Mouse (Mus musculus) midbrain, embryonic 10.5 days (tissue): ENCODE results near the gene Srrm3. TPM values are rescaled to one million over a fixed set of nuclear protein-coding genes. Genes with fewer than 3 reads are reported as not detected.

Experiments used
- DNase-seq: peaks from one replicate; pipeline ENCODE4 v3.0.0-alpha.2; 2017; ENCODE audit warnings: low spot score
- H3K27ac ChIP-seq: fragments of 300-500 bp; sonication (generic); replicated peaks from 2 replicates; pipeline ENCODE4 v1.5.1; 2016; ENCODE audit warnings: mild to moderate bottlenecking
- H3K27me3 ChIP-seq: fragments of 300-500 bp; sonication (generic); 2 replicates; pipeline ENCODE4 v1.6.1; 2016; ENCODE audit warnings: low read depth, mild to moderate bottlenecking; ENCODE audit not compliant: poor library complexity, severe bottlenecking
- H3K36me3 ChIP-seq: fragments of 300-500 bp; sonication (generic); 2 replicates; pipeline ENCODE4 v1.6.1; 2016; ENCODE audit warnings: mild to moderate bottlenecking, moderate library complexity
- H3K4me1 ChIP-seq: fragments of 300-500 bp; sonication (generic); 2 replicates; pipeline ENCODE4 v1.6.1; 2016
- H3K4me3 ChIP-seq: fragments of 300-500 bp; sonication (generic); 2 replicates; pipeline ENCODE4 v1.5.1; 2016; ENCODE audit warnings: mild to moderate bottlenecking, moderate library complexity
- H3K9me3 ChIP-seq: fragments of 300-500 bp; sonication (generic); replicated peaks from 2 replicates; pipeline ENCODE4 v1.6.1; 2016; ENCODE audit warnings: mild to moderate bottlenecking
- WGBS: fragments of 180-500 bp; shearing (Covaris S2); methylation state at CpG from one replicate; pipeline ENCODE4 v1.1.7; 2016; 5-methylcytosine and 5-hydroxymethylcytosine counted together
- polyA plus RNA-seq: library from polyadenylated mRNA; unstranded; fragments of >200 nt; fragmentation: Nextera tagmentation; extraction: Ambion mirVana; gene quantifications from 2 replicates; pipeline ENCODE4 v1.2.1, GENCODE M21; 2016

The Srrm3 gene
- polyA plus RNA-seq: 14.0 and 26.1 TPM in 2 replicates

- Histone ChIP-seq H3K36me3 (no peaks in the 10 kb centered on the region), H3K4me3 (peak within 1 kb of the TSS; percentile 57), H3K4me1 (peaks cover 18% of the 10 kb centered on the region), H3K9me3 (no peaks in the 10 kb centered on the region), H3K27ac (peak within 1 kb of the TSS; percentile 77), H3K27me3 (no peaks in the 10 kb centered on the region)
- WGBS: 3% methylated on average over 29 of the region's 29 CpGs
- peak; percentile 87 for DNase-seq
Measured at GRCm38 (mm10) chr5:135806555-135807262, at the start of gene Srrm3. Srrm3 (plus strand) TSS chr5:135806890.

DNA sequence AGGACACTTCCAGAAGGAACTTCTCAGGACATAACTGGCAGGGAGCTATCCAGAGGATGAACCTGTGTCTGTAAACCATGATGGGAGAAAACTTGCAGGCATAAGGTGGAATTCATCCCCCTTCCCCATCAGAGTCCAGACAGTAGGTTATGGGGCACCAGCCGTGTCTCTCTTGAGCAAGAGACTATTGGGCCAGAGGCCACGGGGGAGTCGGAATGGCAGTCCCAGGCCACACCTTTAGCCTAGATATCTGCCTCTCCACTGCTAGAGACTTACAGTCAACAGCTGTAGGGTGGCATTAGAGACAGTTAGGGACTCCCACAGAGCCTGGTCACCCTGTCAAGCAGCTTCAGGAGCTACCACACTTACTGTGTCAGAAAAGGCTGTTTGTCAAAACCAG is 44.8 kb upstream of the Srrm3 start:
- DNase-seq: no peak
- Histone ChIP-seq H3K4me3 (no peak overlapping the region), H3K27me3 (no peaks in the 10 kb centered on the region), H3K27ac (no peak overlapping the region), H3K36me3 (no peaks in the 10 kb centered on the region), H3K9me3 (no peaks in the 10 kb centered on the region), H3K4me1 (no peaks in the 10 kb centered on the region)
- WGBS: 80% methylated on average over 3 of the region's 3 CpGs

DNA sequence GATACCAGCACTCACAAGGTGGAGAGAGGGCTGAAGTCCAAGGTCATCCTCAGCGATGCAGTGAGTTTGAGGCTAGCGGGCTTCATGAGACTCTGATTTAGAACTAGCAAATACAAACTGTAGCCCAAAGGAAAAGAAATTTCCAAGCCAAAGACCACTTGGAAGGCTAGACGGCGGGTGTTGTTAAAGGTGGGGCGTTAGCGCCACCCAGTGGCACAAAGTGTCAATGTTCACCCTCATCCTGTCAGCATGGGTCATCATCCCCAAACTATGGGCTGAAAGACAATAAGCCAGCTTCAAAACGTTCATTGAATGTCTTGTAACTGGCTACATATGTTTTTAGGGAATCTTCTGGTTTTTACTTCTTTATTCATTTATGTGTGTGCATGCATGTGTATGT is 43.2 kb upstream of the Srrm3 start:
- peak; percentile 77 for DNase-seq
- H3K27me3 ChIP-seq: no peaks in the 10 kb centered on the region

DNA sequence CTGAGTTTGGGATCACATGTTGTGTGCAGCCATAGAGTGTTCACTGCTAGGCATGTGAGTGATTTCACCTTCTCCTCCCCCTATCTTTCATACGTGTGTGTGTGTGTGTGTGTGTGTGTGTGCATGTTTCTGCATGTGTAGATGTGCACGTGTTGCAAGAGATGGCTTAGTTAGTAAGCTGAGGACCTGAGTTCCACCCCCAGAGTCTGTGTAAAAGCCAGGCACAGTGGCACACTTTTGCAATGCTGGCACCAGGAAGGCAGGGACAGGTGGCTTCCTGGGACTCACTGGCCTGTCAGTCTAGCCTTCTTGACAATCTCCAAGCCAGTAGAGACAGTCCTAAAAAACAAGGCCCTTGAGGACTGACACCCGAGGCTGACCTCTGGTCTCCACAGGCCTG is 41.7 kb upstream of the Srrm3 start:
- 71% methylated on average over 3 of the region's 3 CpGs for WGBS

More for the DNA sequence above, 43.2 kb upstream of the Srrm3 start:
- 6% methylated on average over 7 of the region's 7 CpGs for WGBS
- H3K4me1 ChIP-seq: no peaks in the 10 kb centered on the region
- no peaks in the 10 kb centered on the region for H3K36me3 ChIP-seq
- H3K9me3 ChIP-seq: no peaks in the 10 kb centered on the region
- no peak overlapping the region for H3K27ac ChIP-seq
- H3K4me3 ChIP-seq: no peak overlapping the region

DNA sequence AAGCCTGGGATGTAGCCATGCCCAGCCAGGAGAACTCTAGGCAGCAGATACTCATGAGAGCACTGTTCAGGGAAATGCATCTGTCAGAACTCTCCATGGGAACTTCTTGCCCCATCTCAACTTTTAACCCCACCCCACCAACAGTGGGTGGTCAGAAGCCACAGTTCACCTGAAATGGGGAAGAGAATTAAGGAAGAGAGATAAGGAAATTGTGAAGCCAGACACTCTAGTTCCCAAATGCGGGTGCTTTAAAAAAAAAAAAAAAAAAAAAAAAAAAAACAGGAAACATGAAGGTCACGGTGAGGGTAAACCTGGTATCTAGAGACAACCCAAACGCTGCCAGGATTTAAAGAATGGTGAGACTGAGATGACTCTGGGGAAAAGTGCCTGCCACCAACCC is 34.2 kb upstream of the Srrm3 start:
- H3K4me3 ChIP-seq: no peak overlapping the region
- H3K9me3 ChIP-seq: no peaks in the 10 kb centered on the region
- 69% methylated on average over 3 of the region's 3 CpGs for WGBS
- no peak overlapping the region for H3K27ac ChIP-seq
- peaks cover 10% of the 10 kb centered on the region for H3K4me1 ChIP-seq
- DNase-seq: no peak
- H3K36me3 ChIP-seq: no peaks in the 10 kb centered on the region
- H3K27me3 ChIP-seq: 0 out of 2 replicates have a peak, but pooled peaks cover 7% of the 10 kb centered on the region

More for the DNA sequence above, 41.7 kb upstream of the Srrm3 start:
- Histone ChIP-seq H3K36me3 (no peaks in the 10 kb centered on the region), H3K4me1 (no peaks in the 10 kb centered on the region), H3K9me3 (no peaks in the 10 kb centered on the region), H3K27me3 (no peaks in the 10 kb centered on the region), H3K27ac (no peak overlapping the region), H3K4me3 (no peak overlapping the region)
- no peak for DNase-seq

DNA sequence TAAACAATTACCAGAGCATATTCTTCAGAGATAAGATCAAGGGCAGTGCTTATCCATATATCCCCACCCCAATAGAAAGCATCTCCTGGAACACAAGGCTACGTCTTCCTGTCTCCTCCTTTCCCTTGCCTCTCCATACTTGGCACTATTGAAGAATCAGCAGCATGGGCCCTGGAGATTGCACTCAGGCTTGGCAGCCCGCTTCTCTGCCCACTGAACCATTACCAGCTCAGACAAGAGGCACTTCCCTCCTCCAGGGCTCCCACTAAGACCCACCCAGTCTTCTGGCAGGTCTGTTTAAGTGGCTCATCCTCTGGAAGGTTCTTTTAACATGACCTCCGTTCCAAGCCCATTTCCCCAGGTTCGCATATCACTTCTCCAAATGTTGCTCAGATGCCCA is 30.1 kb upstream of the Srrm3 start:
- no peak for DNase-seq
- Histone ChIP-seq H3K4me3 (no peak overlapping the region), H3K9me3 (no peaks in the 10 kb centered on the region), H3K36me3 (peaks cover 12% of the 10 kb centered on the region), H3K27ac (no peak overlapping the region), H3K4me1 (peaks cover 34% of the 10 kb centered on the region), H3K27me3 (0 out of 2 replicates have a peak, but pooled peaks cover 7% of the 10 kb centered on the region)
- 77% methylated on average over 4 of the region's 4 CpGs for WGBS

GRCm38 (mm10) chr5:135777796-135778470 is 28.8 kb upstream of the Srrm3 start, which contains the start of gene Styxl1:
Styxl1 (minus strand) TSS chr5:135778385.
- WGBS: under 1% methylated on average over 45 of the region's 45 CpGs
- no peak for DNase-seq
- Histone ChIP-seq H3K4me1 (peaks cover 34% of the 10 kb centered on the region), H3K4me3 (peak within 1 kb of the TSS; percentile 87), H3K36me3 (peaks cover 26% of the 10 kb centered on the region), H3K27ac (peak within 1 kb of the TSS; percentile 97), H3K9me3 (no peaks in the 10 kb centered on the region), H3K27me3 (0 out of 2 replicates have a peak, but pooled peaks cover 7% of the 10 kb centered on the region)

- H3K27ac ChIP-seq: peak within 1 kb of the TSS; percentile 97
- DNase-seq: peak; percentile 100
- H3K4me3 ChIP-seq: peak within 1 kb of the TSS; percentile 87
- H3K9me3 ChIP-seq: no peaks in the 10 kb centered on the region
- 1% methylated on average over 70 of the region's 70 CpGs for WGBS
- 0 out of 2 replicates have a peak, but pooled peaks cover 7% of the 10 kb centered on the region for H3K27me3 ChIP-seq
- H3K4me1 ChIP-seq: peaks cover 34% of the 10 kb centered on the region
- H3K36me3 ChIP-seq: peaks cover 34% of the 10 kb centered on the region
Measured at GRCm38 (mm10) chr5:135778471-135779445, 27.9 kb upstream of the Srrm3 start, which contains the start of gene Mdh2. Mdh2 (plus strand) TSS chr5:135778480.

GRCm38 (mm10) chr5:135780331-135780730 is 26.4 kb upstream of the Srrm3 start:
- 85% methylated on average over 8 of the region's 8 CpGs for WGBS
- H3K27ac ChIP-seq: no peak overlapping the region
- DNase-seq: no peak
- peaks cover 34% of the 10 kb centered on the region for H3K4me1 ChIP-seq
- peaks cover 50% of the 10 kb centered on the region for H3K36me3 ChIP-seq
- H3K27me3 ChIP-seq: 0 out of 2 replicates have a peak, but pooled peaks cover 7% of the 10 kb centered on the region
- H3K4me3 ChIP-seq: peak overlapping the region; percentile 87
- no peaks in the 10 kb centered on the region for H3K9me3 ChIP-seq

DNA sequence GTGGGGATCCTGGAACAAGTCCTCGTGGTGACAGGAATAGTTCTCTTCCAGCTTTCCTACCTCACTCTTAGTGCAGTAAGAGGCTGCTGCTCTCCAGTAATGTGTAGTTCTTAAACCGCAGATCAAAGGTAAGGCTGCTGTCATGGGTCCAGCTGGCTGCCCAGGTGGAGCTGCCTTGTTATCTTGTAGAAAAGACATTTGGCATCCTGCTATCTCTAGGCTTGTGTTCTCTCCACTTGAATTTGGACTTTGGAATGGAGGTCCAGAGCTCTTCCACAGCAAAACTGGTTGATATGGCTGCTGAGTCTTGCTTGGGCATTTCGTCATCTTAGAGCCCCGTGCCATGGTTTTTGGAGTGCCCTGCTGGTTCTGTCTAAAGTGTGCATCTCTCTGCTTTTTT is 23.8 kb upstream of the Srrm3 start:
- peaks cover 75% of the 10 kb centered on the region for H3K36me3 ChIP-seq
- WGBS: 96% methylated on average over 4 of the region's 4 CpGs
- H3K27ac ChIP-seq: no peak overlapping the region
- H3K4me1 ChIP-seq: peaks cover 21% of the 10 kb centered on the region
- no peaks in the 10 kb centered on the region for H3K27me3 ChIP-seq
- DNase-seq: no peak
- no peaks in the 10 kb centered on the region for H3K9me3 ChIP-seq
- H3K4me3 ChIP-seq: no peak overlapping the region

GRCm38 (mm10) chr5:135793996-135794858 is 12.5 kb upstream of the Srrm3 start:
- 9% methylated on average over 20 of the region's 20 CpGs for WGBS
- peak; percentile 90 for DNase-seq
- H3K4me3 ChIP-seq: peak overlapping the region; percentile 45

More at GRCm38 (mm10) chr5:135793996-135794858, 12.5 kb upstream of the Srrm3 start:
- Histone ChIP-seq H3K27ac (peak overlapping the region; percentile 84), H3K36me3 (peaks cover 30% of the 10 kb centered on the region), H3K9me3 (no peaks in the 10 kb centered on the region), H3K4me1 (peaks cover 15% of the 10 kb centered on the region), H3K27me3 (no peaks in the 10 kb centered on the region)
